Mouse (Mus musculus) kidney, adult 2 months (tissue): ENCODE measurements around the gene Rarres1.

Experiments used
- CTCF ChIP-seq: fragments of 200-500 bp; conservative IDR thresholded peaks from 2 replicates; pipeline ENCODE4 v1.5.1; 2011; ENCODE audit warnings: low read depth, mild to moderate bottlenecking, control low read depth, low read length, moderate library complexity, mixed read lengths; ENCODE audit not compliant: insufficient read depth, insufficient read length
- POLR2A ChIP-seq: fragments of 200-500 bp; IDR thresholded peaks from one replicate; pipeline ENCODE4 v1.6.1; 2011; ENCODE audit warnings: low read depth, low read length, control low read depth

DNA sequence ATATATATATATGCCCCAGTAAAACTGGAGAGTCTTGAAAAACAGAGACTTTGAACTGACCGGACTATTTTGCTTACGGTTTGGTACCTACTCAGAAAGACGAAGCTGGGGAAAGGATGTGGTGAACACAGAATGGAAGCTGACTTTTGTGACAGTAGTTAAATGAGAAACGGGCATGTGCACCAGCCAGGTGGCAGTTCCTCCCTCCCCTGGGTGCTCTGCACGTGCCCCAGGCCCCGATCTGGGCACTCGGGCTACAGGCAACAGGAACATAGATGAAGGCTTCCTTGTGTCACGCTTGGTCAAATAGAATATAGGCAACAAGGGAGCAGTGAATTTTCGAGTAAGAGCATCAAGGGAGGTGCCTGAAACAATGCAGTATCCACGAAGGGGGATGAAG, 19.0 kb downstream of the Rarres1 start:
- TF ChIP-seq POLR2A: no peak
- TF ChIP-seq CTCF: no peak
